Mouse (Mus musculus) telencephalon, adult 2 months (tissue): ENCODE data around the gene Klf13.

Experiments
- DNase-seq: peaks from one replicate; pipeline ENCODE4 v3.0.0-alpha.2; 2011; ENCODE audit warnings: low read depth, low spot score

Klf13 gene

GRCm38 (mm10) chr7:63938914-63939396 lies at the start of gene Klf13:
Gene Klf13, minus strand, starts transcription at chr7:63938915.
- peak; percentile 99 for DNase-seq

GRCm38 (mm10) chr7:63988391-63988790 lies 49.7 kb upstream of the Klf13 start:
- DNase-seq, result no peak

- peak; percentile 86 for DNase-seq
Observed at GRCm38 (mm10) chr7:63986407-63987182, 47.9 kb upstream of the Klf13 start.

- no peak for DNase-seq
Observed at GRCm38 (mm10) chr7:63985696-63986406, 47.1 kb upstream of the Klf13 start.

GRCm38 (mm10) chr7:63985266-63985665 lies 46.6 kb upstream of the Klf13 start:
- no peak for DNase-seq

GRCm38 (mm10) chr7:63984329-63984728 lies 45.6 kb upstream of the Klf13 start:
- DNase-seq, result no peak

- DNase-seq, result no peak
Observed at GRCm38 (mm10) chr7:63977631-63978030, 38.9 kb upstream of the Klf13 start.

GRCm38 (mm10) chr7:63970986-63971385 lies 32.3 kb upstream of the Klf13 start:
- DNase-seq, result no peak

- no peak for DNase-seq
Observed at GRCm38 (mm10) chr7:63969941-63970340, 31.2 kb upstream of the Klf13 start.

- DNase-seq, result no peak
Observed at GRCm38 (mm10) chr7:63965635-63966418, 27.1 kb upstream of the Klf13 start.

GRCm38 (mm10) chr7:63965135-63965534 lies 26.4 kb upstream of the Klf13 start:
- DNase-seq, result no peak

GRCm38 (mm10) chr7:63964121-63964520 lies 25.4 kb upstream of the Klf13 start:
- DNase-seq, result no peak

GRCm38 (mm10) chr7:63963632-63964031 lies 24.9 kb upstream of the Klf13 start:
- no peak for DNase-seq

- DNase-seq, result no peak
Observed at GRCm38 (mm10) chr7:63957872-63958640, 19.3 kb upstream of the Klf13 start.

- DNase-seq, result peak; percentile 71
Observed at GRCm38 (mm10) chr7:63956981-63957713, 18.4 kb upstream of the Klf13 start.

- DNase-seq, result no peak
Observed at GRCm38 (mm10) chr7:63956138-63956823, 17.6 kb upstream of the Klf13 start.

- DNase-seq, result no peak
Observed at GRCm38 (mm10) chr7:63955440-63955839, 16.7 kb upstream of the Klf13 start.

GRCm38 (mm10) chr7:63952077-63952898 lies 13.6 kb upstream of the Klf13 start:
- no peak for DNase-seq
